Mouse (Mus musculus): ENCODE results near the gene Ntng1.

DNA sequence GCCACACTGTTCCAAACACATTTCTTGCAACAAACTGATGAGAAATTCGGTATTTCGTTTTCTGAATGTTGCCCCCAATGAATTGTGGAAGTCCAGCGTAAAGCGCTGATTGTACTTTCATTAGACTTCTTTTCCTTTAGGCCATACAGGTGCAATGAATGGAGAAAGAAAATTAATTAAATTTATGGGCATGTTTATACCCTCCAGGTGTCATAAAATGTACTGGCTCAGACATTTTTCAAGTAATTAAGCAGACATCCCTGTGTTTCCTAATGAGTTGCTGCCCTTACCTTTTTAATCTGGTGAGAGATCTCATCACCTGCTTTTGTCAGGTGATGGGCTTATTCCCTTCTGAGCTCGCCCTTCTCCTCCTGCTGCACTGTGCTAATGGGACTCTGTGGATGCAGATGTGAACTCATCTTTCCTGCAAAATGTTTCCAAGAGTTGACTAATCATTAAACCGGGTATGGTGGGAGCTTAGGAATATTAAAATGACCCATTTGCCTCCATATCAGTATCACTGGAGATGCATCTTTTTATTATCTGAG, 79.0 kb downstream of the Ntng1 start:
- no peak for TF ChIP-seq EP300 (optimal IDR thresholded peaks at IDR 0.05)
- no peak for TF ChIP-seq CTCF (IDR thresholded peaks at IDR 0.05; ENCODE audit: low read depth)

Data from stomach, postnatal 0 days (tissue).